Mouse (Mus musculus) midbrain, embryonic 11.5 days (tissue): ENCODE measurements around the gene Mark4. TPM values are rescaled to one million over a fixed set of nuclear protein-coding genes. Genes with fewer than 3 reads are reported as not detected.

Source experiments
- ATAC-seq: fragments of 200-750 bp; cut with Nextera tagmentation; 2 replicates; pipeline ENCODE4 v1.8.0; 2017; ENCODE audit warnings: moderate TSS enrichment, moderate library complexity; ENCODE audit not compliant: low FRiP score
- DNase-seq: peaks from one replicate; pipeline ENCODE4 v3.0.0; 2015; ENCODE audit warnings: low spot score; ENCODE audit errors: missing footprints
- H3K27ac ChIP-seq: fragments of 300-500 bp; sonication (generic); 2 replicates; pipeline ENCODE4 v1.5.1; 2014; ENCODE audit warnings: low read depth, low read length
- H3K27me3 ChIP-seq: fragments of 300-500 bp; sonication (generic); 2 replicates; pipeline ENCODE4 v1.6.1; 2014; ENCODE audit warnings: mild to moderate bottlenecking, low read length, moderate library complexity, mixed read lengths; ENCODE audit not compliant: control insufficient read depth, insufficient read depth
- H3K36me3 ChIP-seq: fragments of 300-500 bp; sonication (generic); 2 replicates; pipeline ENCODE4 v1.6.1; 2014; ENCODE audit warnings: mild to moderate bottlenecking, low read length, moderate library complexity, mixed read lengths; ENCODE audit not compliant: control insufficient read depth, insufficient read depth
- H3K4me1 ChIP-seq: fragments of 300-500 bp; sonication (generic); 2 replicates; pipeline ENCODE4 v1.6.1; 2014; ENCODE audit warnings: low read length; ENCODE audit not compliant: control insufficient read depth, insufficient read depth
- H3K4me2 ChIP-seq: fragments of 300-500 bp; sonication (generic); 2 replicates; pipeline ENCODE4 v1.6.1; 2014; ENCODE audit warnings: mild to moderate bottlenecking, moderate library complexity
- H3K4me3 ChIP-seq: fragments of 300-500 bp; sonication (generic); 2 replicates; pipeline ENCODE4 v1.5.1; 2014; ENCODE audit warnings: low read depth, low read length
- H3K9ac ChIP-seq: fragments of 300-500 bp; sonication (generic); 2 replicates; pipeline ENCODE4 v1.6.1; 2014; ENCODE audit warnings: low read length
- H3K9me3 ChIP-seq: fragments of 300-500 bp; sonication (generic); 2 replicates; pipeline ENCODE4 v1.6.1; 2016; ENCODE audit warnings: low read length; ENCODE audit not compliant: control insufficient read depth
- WGBS: fragments of 180-500 bp; shearing (Covaris S2); extraction: QIAGEN DNeasy Blood & Tissue Kit; methylation state at CpG from one replicate; pipeline ENCODE4 v1.1.7; 2014; 5-methylcytosine and 5-hydroxymethylcytosine counted together
- microRNA counts: library from miRNA; unstranded; fragments of <30 nt; microRNA quantifications from one replicate; lab custom pipeline; 2015
- microRNA-seq: library from miRNA; unstranded; fragments of <30 nt; microRNA quantifications from one replicate; pipeline ENCODE4, GENCODE M21; 2017
- polyA plus RNA-seq: library from polyadenylated mRNA; unstranded; fragments of >200 nt; fragmentation: Nextera tagmentation; extraction: Ambion mirVana; gene quantifications from 2 replicates; pipeline ENCODE4 v1.2.1, GENCODE M21; 2014

The Mark4 gene
- polyA plus RNA-seq, 1 experiment from 2014 or later: 10.7 TPM

DNA sequence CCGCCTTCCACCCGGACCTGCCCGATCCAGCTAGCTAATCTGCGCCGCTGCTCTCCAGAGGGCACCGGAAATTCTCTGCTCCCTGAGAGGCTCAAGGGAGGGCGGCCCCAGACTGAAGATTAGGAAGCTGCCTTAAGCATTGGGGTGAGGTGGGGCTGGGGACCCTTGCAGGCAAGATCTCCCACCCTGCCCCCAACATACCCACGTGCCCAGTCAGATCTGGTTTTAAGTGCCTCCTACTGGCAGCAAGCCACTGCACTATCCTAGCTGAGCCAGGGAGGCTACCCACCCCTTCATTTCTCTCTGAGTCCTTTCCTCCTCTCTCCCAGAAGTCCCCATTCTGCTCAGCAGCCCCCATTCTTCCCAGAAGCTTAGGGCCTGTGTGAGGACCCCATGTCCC, 80.6 kb downstream of the Mark4 start:
- no peaks in the 10 kb centered on the region for H3K9me3 ChIP-seq
- no peak overlapping the region for H3K4me2 ChIP-seq
- no peaks in the 10 kb centered on the region; the same call in 1 of the 2 replicates for H3K36me3 ChIP-seq
- no peaks in the 10 kb centered on the region for H3K27me3 ChIP-seq
- no peak overlapping the region for H3K4me3 ChIP-seq
- ATAC-seq (no peak), DNase-seq (peak; percentile 75)
- no peak overlapping the region for H3K9ac ChIP-seq
- H3K4me1 ChIP-seq: peaks cover 7% of the 10 kb centered on the region
- H3K27ac ChIP-seq: no peak overlapping the region
- 66% methylated on average over 8 of the region's 8 CpGs for WGBS

DNA sequence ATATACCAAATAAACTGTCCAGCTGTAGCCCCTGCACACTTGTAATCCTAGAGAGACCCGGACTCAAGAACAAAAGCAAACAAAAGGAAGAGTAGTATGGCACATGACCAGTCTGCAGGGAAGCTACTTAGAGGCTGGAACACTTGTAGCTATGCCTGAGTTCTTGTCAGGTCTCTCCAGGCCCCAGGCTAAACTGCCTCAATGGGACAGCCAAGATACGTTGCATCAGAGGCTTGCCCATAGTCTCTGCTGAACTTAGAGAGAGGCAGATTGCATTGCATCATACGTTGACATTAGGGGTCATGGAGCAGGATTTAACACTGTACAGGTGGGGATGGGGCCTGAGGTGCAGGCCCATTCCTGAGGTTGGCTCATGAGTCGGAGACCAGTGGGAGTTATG, 82.6 kb downstream of the Mark4 start:
- no peak overlapping the region for H3K9ac ChIP-seq
- no peak overlapping the region for H3K27ac ChIP-seq
- H3K9me3 ChIP-seq: no peaks in the 10 kb centered on the region
- H3K4me3 ChIP-seq: no peak overlapping the region
- peak; percentile 59 for DNase-seq
- 83% methylated on average over 4 of the region's 4 CpGs for WGBS
- no peak overlapping the region for H3K4me2 ChIP-seq
- no peaks in the 10 kb centered on the region for H3K27me3 ChIP-seq
- H3K36me3 ChIP-seq: no peaks in the 10 kb centered on the region; the same call in 1 of the 2 replicates
- no peaks in the 10 kb centered on the region for H3K4me1 ChIP-seq
- no peak for ATAC-seq

DNA sequence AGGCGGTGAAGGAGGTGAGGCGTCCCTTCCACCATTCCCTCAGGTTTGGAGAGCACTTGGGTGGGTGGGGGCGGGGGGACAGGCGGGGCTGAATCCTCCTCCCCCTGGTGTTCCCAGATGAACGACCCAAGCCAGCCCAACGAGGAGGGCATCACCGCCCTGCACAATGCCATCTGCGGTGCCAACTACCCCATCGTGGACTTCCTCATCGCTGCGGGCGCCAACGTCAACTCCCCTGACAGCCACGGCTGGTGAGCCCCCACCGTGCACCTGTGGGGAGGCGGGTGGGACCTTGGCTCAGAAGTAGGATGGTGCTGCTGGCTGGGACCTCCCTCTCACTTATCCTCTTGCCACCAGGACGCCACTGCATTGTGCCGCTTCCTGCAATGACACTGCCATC, 83.3 kb downstream of the Mark4 start:
- 83% methylated on average over 18 of the region's 18 CpGs for WGBS
- Histone ChIP-seq H3K9me3 (no peaks in the 10 kb centered on the region), H3K27ac (no peak overlapping the region), H3K4me1 (no peaks in the 10 kb centered on the region), H3K36me3 (no peaks in the 10 kb centered on the region; the same call in 1 of the 2 replicates), H3K27me3 (no peaks in the 10 kb centered on the region), H3K9ac (no peak overlapping the region), H3K4me2 (no peak overlapping the region), H3K4me3 (no peak overlapping the region)
- ATAC-seq: no peak
- peak; percentile 31 for DNase-seq

MicroRNAs within 50 kb of the gene (microRNA counts, 519-probe panel; counts per million panel counts)
- microRNA mmu-miR-343 (lab: Ali Mortazavi, UCI): not detected

Small RNA genes within 50 kb of the gene (microRNA-seq; reads per million reads assigned to microRNA genes)
- gene Mir343: not detected

Other genes with a start within 250 kb of the Mark4 start
- 1.5 and 1.7 TPM in 2 replicates for gene Gpr4, start 246.3 kb downstream of the Mark4 start, polyA plus RNA-seq
- 42.4 and 44.0 TPM in 2 replicates for gene Opa3, start 230.5 kb downstream of the Mark4 start, polyA plus RNA-seq
- 46.0 and 46.9 TPM in 2 replicates for gene Vasp, start 187.0 kb downstream of the Mark4 start, polyA plus RNA-seq
- 0.18 and 0.50 TPM in 2 replicates for gene Ppm1n, start 178.8 kb downstream of the Mark4 start, polyA plus RNA-seq
- gene Rtn2, start 176.2 kb downstream of the Mark4 start, polyA plus RNA-seq: 48.5 and 53.2 TPM in 2 replicates
- 0.04 TPM in 1 of 2 replicates, not detected in the other for gene Fosb, start 148.8 kb downstream of the Mark4 start, polyA plus RNA-seq
- 111 and 118 TPM in 2 replicates for gene Ercc1, start 114.0 kb downstream of the Mark4 start, polyA plus RNA-seq
- gene Cd3eap, start 99.3 kb downstream of the Mark4 start, polyA plus RNA-seq: 15.1 and 15.4 TPM in 2 replicates
- gene Ppp1r13l, start 99.1 kb downstream of the Mark4 start, polyA plus RNA-seq: 3.0 and 3.2 TPM in 2 replicates
- gene Ercc2, start 76.8 kb downstream of the Mark4 start, polyA plus RNA-seq: 10.3 and 10.9 TPM in 2 replicates
- 0.37 and 1.4 TPM in 2 replicates for gene Klc3, start 54.7 kb downstream of the Mark4 start, polyA plus RNA-seq
- not detected in 2 replicates for gene Ckm, start 54.0 kb downstream of the Mark4 start, polyA plus RNA-seq
- 0.77 and 1.1 TPM in 2 replicates for gene Exoc3l2, start 4.5 kb upstream of the Mark4 start, polyA plus RNA-seq
- gene Bloc1s3, start 49.5 kb upstream of the Mark4 start, polyA plus RNA-seq: 2.6 TPM in 2 replicates
- 41.5 and 51.6 TPM in 2 replicates for gene Trappc6a, start 49.6 kb upstream of the Mark4 start, polyA plus RNA-seq
- not detected in 2 replicates for gene Nkpd1, start 59.0 kb upstream of the Mark4 start, polyA plus RNA-seq
- gene Ppp1r37, start 104.3 kb upstream of the Mark4 start, polyA plus RNA-seq: 2.8 and 3.0 TPM in 2 replicates
- 0.10 and 0.20 TPM in 2 replicates for gene Zfp296, start 118.5 kb upstream of the Mark4 start, polyA plus RNA-seq
- gene Gemin7, start 118.8 kb upstream of the Mark4 start, polyA plus RNA-seq: 152 and 161 TPM in 2 replicates
- 44.6 and 46.1 TPM in 2 replicates for gene Clasrp, start 145.7 kb upstream of the Mark4 start, polyA plus RNA-seq
- gene Relb, start 170.6 kb upstream of the Mark4 start, polyA plus RNA-seq: 3.7 and 4.3 TPM in 2 replicates
- 89.7 and 94.1 TPM in 2 replicates for gene Clptm1, start 206.2 kb upstream of the Mark4 start, polyA plus RNA-seq
- not detected in 2 replicates for gene Apoc2, start 219.1 kb upstream of the Mark4 start, polyA plus RNA-seq
- gene Gm44805, start 222.6 kb upstream of the Mark4 start, polyA plus RNA-seq: not detected in 2 replicates
- not detected in 2 replicates for gene Apoc4, start 222.7 kb upstream of the Mark4 start, polyA plus RNA-seq
- 1.9 and 3.2 TPM in 2 replicates for gene Apoc1, start 233.8 kb upstream of the Mark4 start, polyA plus RNA-seq
- gene Apoe, start 240.4 kb upstream of the Mark4 start, polyA plus RNA-seq: 180 and 196 TPM in 2 replicates